Mouse (Mus musculus) forebrain, embryonic 12.5 days (tissue): ENCODE measurements around the gene Pxmp4. TPM values are rescaled to one million over a fixed set of nuclear protein-coding genes. Genes with fewer than 3 reads are reported as not detected.

Experiments used
- ATAC-seq: fragments of 200-750 bp; cut with Nextera tagmentation; 2 replicates; pipeline ENCODE4 v1.8.0; 2017; ENCODE audit warnings: moderate TSS enrichment; ENCODE audit not compliant: low FRiP score
- H3K27ac ChIP-seq: fragments of 300-500 bp; sonication (generic); 2 replicates; pipeline ENCODE4 v1.5.1; 2016; ENCODE audit warnings: mild to moderate bottlenecking
- H3K27me3 ChIP-seq: fragments of 300-500 bp; sonication (generic); 2 replicates; pipeline ENCODE4 v1.6.1; 2016; ENCODE audit warnings: mild to moderate bottlenecking
- H3K36me3 ChIP-seq: fragments of 300-500 bp; sonication (generic); replicated peaks from 2 replicates; pipeline ENCODE4 v1.6.1; 2016; ENCODE audit warnings: mild to moderate bottlenecking
- H3K4me1 ChIP-seq: fragments of 300-500 bp; sonication (generic); 2 replicates; pipeline ENCODE4 v1.6.1; 2016
- H3K4me2 ChIP-seq: fragments of 300-500 bp; sonication (generic); 2 replicates; pipeline ENCODE4 v1.6.1; 2016; ENCODE audit warnings: mild to moderate bottlenecking, moderate library complexity
- H3K4me3 ChIP-seq: fragments of 300-500 bp; sonication (generic); replicated peaks from 2 replicates; pipeline ENCODE4 v1.5.1; 2016; ENCODE audit warnings: mild to moderate bottlenecking
- H3K9ac ChIP-seq: fragments of 300-500 bp; sonication (generic); 2 replicates; pipeline ENCODE4 v1.6.1; 2016; ENCODE audit warnings: mild to moderate bottlenecking
- H3K9me3 ChIP-seq: fragments of 300-500 bp; sonication (generic); 2 replicates; pipeline ENCODE4 v1.6.1; 2016
- WGBS: fragments of 180-500 bp; shearing (Covaris S2); methylation state at CpG from one replicate; pipeline ENCODE4 v1.1.7; 2016; 5-methylcytosine and 5-hydroxymethylcytosine counted together
- polyA plus RNA-seq: library from polyadenylated mRNA; unstranded; fragments of >200 nt; fragmentation: Nextera tagmentation; extraction: Ambion mirVana; gene quantifications from 2 replicates; pipeline ENCODE4 v1.2.1, GENCODE M21; 2016

The Pxmp4 gene
- polyA plus RNA-seq, 1 experiment from 2014 or later, result 11.2 TPM

GRCm38 (mm10) chr2:154549127-154549885 lies 54.2 kb downstream of the Pxmp4 start:
- Histone ChIP-seq H3K27me3 (peaks cover 31% of the 10 kb centered on the region), H3K4me3 (peak overlapping the region; percentile 41), H3K4me1 (peaks cover 31% of the 10 kb centered on the region), H3K4me2 (peak overlapping the region; percentile 84), H3K36me3 (no peaks in the 10 kb centered on the region; the same call in 1 of the 2 replicates), H3K9me3 (no peaks in the 10 kb centered on the region), H3K27ac (no peak overlapping the region), H3K9ac (peak overlapping the region; percentile 56)
- WGBS, result 2% methylated on average over 48 of the region's 48 CpGs
- peak; percentile 82 for ATAC-seq

GRCm38 (mm10) chr2:154548688-154549087 lies 54.8 kb downstream of the Pxmp4 start:
- no peak for ATAC-seq
- Histone ChIP-seq H3K9ac (no peak overlapping the region), H3K36me3 (no peaks in the 10 kb centered on the region; the same call in 1 of the 2 replicates), H3K27me3 (peaks cover 31% of the 10 kb centered on the region), H3K27ac (no peak overlapping the region), H3K9me3 (no peaks in the 10 kb centered on the region), H3K4me2 (peak overlapping the region; percentile 84; the same call in 1 of the 2 replicates), H3K4me3 (no peak overlapping the region), H3K4me1 (peaks cover 31% of the 10 kb centered on the region)
- WGBS, result 44% methylated on average over 3 of the region's 3 CpGs

GRCm38 (mm10) chr2:154546711-154547110 lies 56.8 kb downstream of the Pxmp4 start, which contains the start of gene 1700003F12Rik:
TSS of gene 1700003F12Rik (plus strand) at chr2:154547085.
- Histone ChIP-seq H3K9ac (no peak within 1 kb of the TSS), H3K27ac (no peak within 1 kb of the TSS), H3K9me3 (no peaks in the 10 kb centered on the region), H3K27me3 (peaks cover 21% of the 10 kb centered on the region), H3K4me3 (no peak within 1 kb of the TSS), H3K4me1 (peaks cover 20% of the 10 kb centered on the region), H3K4me2 (no peak within 1 kb of the TSS), H3K36me3 (no peaks in the 10 kb centered on the region; the same call in 1 of the 2 replicates)
- ATAC-seq, result no peak
- WGBS, result 92% methylated on average over 10 of the region's 10 CpGs

GRCm38 (mm10) chr2:154543567-154544347 lies 59.8 kb downstream of the Pxmp4 start:
- no peak overlapping the region for H3K4me2 ChIP-seq
- no peak overlapping the region for H3K9ac ChIP-seq
- H3K4me1 ChIP-seq, result peaks cover 9% of the 10 kb centered on the region; the same call in 1 of the 2 replicates
- H3K27me3 ChIP-seq, result no peaks in the 10 kb centered on the region
- ATAC-seq, result no peak
- no peak overlapping the region for H3K4me3 ChIP-seq
- peak overlapping the region; percentile 46 for H3K27ac ChIP-seq
- H3K9me3 ChIP-seq, result no peaks in the 10 kb centered on the region
- 83% methylated on average over 9 of the region's 9 CpGs for WGBS
- H3K36me3 ChIP-seq, result no peaks in the 10 kb centered on the region; the same call in none of the 2 replicates

GRCm38 (mm10) chr2:154541630-154542029 lies 61.9 kb downstream of the Pxmp4 start:
- Histone ChIP-seq H3K4me3 (no peak overlapping the region), H3K27me3 (no peaks in the 10 kb centered on the region), H3K4me2 (no peak overlapping the region), H3K36me3 (peaks cover 8% of the 10 kb centered on the region), H3K9me3 (no peaks in the 10 kb centered on the region), H3K9ac (no peak overlapping the region), H3K4me1 (peaks cover 18% of the 10 kb centered on the region), H3K27ac (no peak overlapping the region)
- ATAC-seq, result no peak
- WGBS, result 88% methylated on average over 2 of the region's 2 CpGs

- Histone ChIP-seq H3K36me3 (peaks cover 23% of the 10 kb centered on the region), H3K9ac (no peak overlapping the region), H3K27me3 (no peaks in the 10 kb centered on the region), H3K27ac (no peak overlapping the region), H3K4me3 (no peak overlapping the region), H3K9me3 (no peaks in the 10 kb centered on the region), H3K4me1 (peaks cover 21% of the 10 kb centered on the region), H3K4me2 (no peak overlapping the region)
- 74% methylated on average over 3 of the region's 3 CpGs for WGBS
- no peak for ATAC-seq
These were observed 63.8 kb downstream of the Pxmp4 start for GRCm38 (mm10) chr2:154539720-154540119.

- no peaks in the 10 kb centered on the region for H3K27me3 ChIP-seq
- no peak overlapping the region for H3K4me3 ChIP-seq
- no peak; the same call in 1 of the 2 replicates for ATAC-seq
- peak overlapping the region; percentile 27; the same call in 1 of the 2 replicates for H3K27ac ChIP-seq
- no peak overlapping the region for H3K9ac ChIP-seq
- H3K36me3 ChIP-seq, result peaks cover 32% of the 10 kb centered on the region
- H3K9me3 ChIP-seq, result no peaks in the 10 kb centered on the region
- peaks cover 21% of the 10 kb centered on the region for H3K4me1 ChIP-seq
- 51% methylated on average over 3 of the region's 3 CpGs for whole genome bisulfite sequencing
- H3K4me2 ChIP-seq, result no peak overlapping the region
These were observed 64.8 kb downstream of the Pxmp4 start for GRCm38 (mm10) chr2:154538710-154539109.

GRCm38 (mm10) chr2:154538310-154538709 lies 65.2 kb downstream of the Pxmp4 start:
- H3K4me1 ChIP-seq, result peaks cover 21% of the 10 kb centered on the region
- H3K9ac ChIP-seq, result no peak overlapping the region
- H3K27ac ChIP-seq, result peak overlapping the region; percentile 27; the same call in 1 of the 2 replicates
- no peak overlapping the region for H3K4me3 ChIP-seq
- no peaks in the 10 kb centered on the region for H3K27me3 ChIP-seq
- H3K4me2 ChIP-seq, result no peak overlapping the region
- 60% methylated on average over 2 of the region's 2 CpGs for WGBS
- H3K9me3 ChIP-seq, result no peaks in the 10 kb centered on the region
- peaks cover 35% of the 10 kb centered on the region for H3K36me3 ChIP-seq
- no peak for ATAC-seq

Other genes with a start within 250 kb of the Pxmp4 start
- 12.8 and 15.2 TPM in 2 replicates for gene Cdk5rap1, start 230.7 kb downstream of the Pxmp4 start, polyA plus RNA-seq
- 3.9 and 4.2 TPM in 2 replicates for gene Snta1, start 195.6 kb downstream of the Pxmp4 start, polyA plus RNA-seq
- 75.6 and 84.0 TPM in 2 replicates for gene Cbfa2t2, start 167.2 kb downstream of the Pxmp4 start, polyA plus RNA-seq
- gene 1700003F12Rik, start 56.6 kb downstream of the Pxmp4 start, polyA plus RNA-seq, result 2.3 and 2.5 TPM in 2 replicates
- 0.66 and 0.86 TPM in 2 replicates for gene Actl10, start 51.9 kb downstream of the Pxmp4 start, polyA plus RNA-seq
- 8.7 and 11.0 TPM in 2 replicates for gene Necab3, start 44.8 kb downstream of the Pxmp4 start, polyA plus RNA-seq
- gene E2f1, start 33.8 kb downstream of the Pxmp4 start, polyA plus RNA-seq, result 29.8 and 33.3 TPM in 2 replicates
- gene Zfp341, start 9.6 kb upstream of the Pxmp4 start, polyA plus RNA-seq, result 1.2 and 1.4 TPM in 2 replicates
- not detected in 2 replicates for gene 4930519P11Rik, start 9.7 kb upstream of the Pxmp4 start, polyA plus RNA-seq
- gene Chmp4b, start 48.0 kb upstream of the Pxmp4 start, polyA plus RNA-seq, result 20.9 and 21.8 TPM in 2 replicates
- not detected in 2 replicates for gene Gm14214, start 166.3 kb upstream of the Pxmp4 start, polyA plus RNA-seq
- 35.1 and 45.9 TPM in 2 replicates for gene Raly, start 187.4 kb upstream of the Pxmp4 start, polyA plus RNA-seq
- gene a, start 187.7 kb upstream of the Pxmp4 start, polyA plus RNA-seq, result 1.5 and 1.7 TPM in 2 replicates